Mouse (Mus musculus) C2C12 (cell line): ENCODE results near the gene Tmem115.

Experiments
- CEBPB ChIP-seq: IDR thresholded peaks from one replicate; pipeline ENCODE4 v1.6.1; 2011; ENCODE audit warnings: low read depth, mild to moderate bottlenecking, control low read depth, moderate library complexity
- CTCF ChIP-seq: IDR thresholded peaks from one replicate; pipeline ENCODE4 v1.5.1; 2011; ENCODE audit not compliant: control insufficient read depth, insufficient read depth, insufficient read length
- FOSL1 ChIP-seq: IDR thresholded peaks from one replicate; pipeline ENCODE4 v1.8.0; 2011; ENCODE audit warnings: mild to moderate bottlenecking, low read length; ENCODE audit not compliant: poor library complexity, insufficient read depth, severe bottlenecking
- MAX ChIP-seq: IDR thresholded peaks from one replicate; pipeline ENCODE4 v1.6.1; 2011; ENCODE audit warnings: mild to moderate bottlenecking, control low read depth
- MYOG ChIP-seq: IDR thresholded peaks from one replicate; pipeline ENCODE4 v1.6.1; 2011; ENCODE audit not compliant: control insufficient read depth, insufficient read length; ENCODE audit errors: extremely low read depth
- USF1 ChIP-seq: IDR thresholded peaks from one replicate; pipeline ENCODE4 v1.6.1; 2011; ENCODE audit warnings: low read depth, mild to moderate bottlenecking, control low read depth, moderate library complexity

GRCm38 (mm10) chr9:107511436-107511835 is 22.3 kb upstream of the Tmem115 start:
- TF ChIP-seq CEBPB, result no peak
- TF ChIP-seq CTCF, result no peak
- TF ChIP-seq FOSL1, result no peak
- TF ChIP-seq MYOG, result no peak
- no peak for TF ChIP-seq MAX
- TF ChIP-seq USF1, result no peak
